In the genomic region with DNA sequence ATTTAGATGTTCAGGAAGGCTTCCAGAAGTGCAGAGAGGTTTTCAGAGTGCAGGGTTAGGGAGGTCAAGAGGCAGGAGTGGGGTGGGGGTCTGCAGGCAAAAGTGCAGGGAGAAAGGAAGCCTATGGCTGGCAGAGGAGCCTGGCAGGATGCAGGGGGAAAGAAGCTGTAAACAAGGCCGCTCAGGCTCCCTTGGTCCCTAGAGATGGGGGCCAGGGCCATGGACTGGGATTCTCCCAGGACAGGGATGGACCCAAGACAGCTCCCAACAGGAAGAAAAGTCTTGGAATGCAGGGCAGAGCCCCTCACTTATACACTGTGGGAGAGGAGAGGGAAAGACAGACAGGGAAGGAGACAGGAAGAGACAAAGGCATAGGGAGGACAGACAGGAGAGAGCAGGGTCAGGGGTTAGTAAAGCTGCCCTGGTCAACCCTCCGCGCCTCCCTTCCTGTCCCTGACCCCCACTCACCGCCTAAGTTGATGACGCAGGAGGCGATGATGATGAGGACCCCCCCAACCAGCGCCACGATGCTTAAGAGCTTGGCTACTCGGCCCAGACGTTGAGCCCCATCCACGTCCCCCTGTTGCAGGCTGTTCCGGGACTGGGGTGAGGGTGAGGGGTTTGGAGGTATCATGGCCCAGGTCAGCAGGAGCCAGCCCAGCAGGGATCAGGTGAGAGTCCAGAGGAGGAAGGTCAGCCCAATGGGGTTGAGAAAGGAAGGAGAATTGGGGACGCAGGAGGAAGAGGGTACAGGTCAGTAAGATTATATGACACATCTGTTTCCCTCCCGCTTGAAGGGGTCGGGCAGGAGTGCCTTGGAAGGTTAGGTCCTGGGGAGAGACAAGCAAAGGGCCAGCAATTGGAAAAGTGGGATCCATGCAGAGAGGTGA, we compare ENCODE assay signal across 8 mouse cellular contexts. TPM values are rescaled to one million over a fixed set of nuclear protein-coding genes. Genes with fewer than 3 reads are reported as not detected.
DNase-seq lines count a peak whose midpoint lies in the region; ATAC-seq and TF ChIP-seq lines count a peak whose summit lies in the region.

No protein-coding gene starts in this region.

- no peaks in the 10 kb centered on the region; the same call in 1 of the 2 replicates for H3K36me3 ChIP-seq in lung, postnatal 0 days (ENCODE audit: insufficient read depth, low read length)
- peaks cover 45% of the 10 kb centered on the region for H3K36me3 ChIP-seq in limb, embryonic 10.5 days
- H3K36me3 ChIP-seq in stomach, postnatal 0 days (ENCODE audit: control insufficient read depth, insufficient read depth, low read length) = peaks cover 3% of the 10 kb centered on the region; the same call in 1 of the 2 replicates

- TF ChIP-seq EP300 in lung, postnatal 0 days (IDR thresholded peaks at IDR 0.05) = no peak
- TF ChIP-seq EP300 in stomach, postnatal 0 days (optimal IDR thresholded peaks at IDR 0.05) = no peak

- H3K4me1 ChIP-seq in cerebellum, adult 2 months (ENCODE audit: control insufficient read depth, insufficient read depth, low read length) = peaks cover 30% of the 10 kb centered on the region
- H3K4me1 ChIP-seq in lung, postnatal 0 days (ENCODE audit: insufficient read depth, low read depth, low read length) = peaks cover 13% of the 10 kb centered on the region; the same call in 1 of the 2 replicates
- peaks cover 85% of the 10 kb centered on the region for H3K4me1 ChIP-seq in limb, embryonic 10.5 days
- H3K4me1 ChIP-seq in stomach, postnatal 0 days (replicated peaks; ENCODE audit: control insufficient read depth, insufficient read depth) = peaks cover 4% of the 10 kb centered on the region; the same call in 1 of the 2 replicates

- no peaks in the 10 kb centered on the region for H3K27me3 ChIP-seq in cerebellum, adult 2 months (ENCODE audit: control insufficient read depth, insufficient read depth, low read length)
- no peaks in the 10 kb centered on the region for H3K27me3 ChIP-seq in lung, postnatal 0 days (replicated peaks; ENCODE audit: insufficient read depth, low read length)
- H3K27me3 ChIP-seq in limb, embryonic 10.5 days (ENCODE audit: low read depth, poor library complexity, severe bottlenecking) = no peaks in the 10 kb centered on the region
- H3K27me3 ChIP-seq in stomach, postnatal 0 days (ENCODE audit: control insufficient read depth, insufficient read depth, low read length) = no peaks in the 10 kb centered on the region

- peak overlapping the region; percentile 91 for H3K27ac ChIP-seq in cerebellum, adult 2 months (ENCODE audit: insufficient read depth, low read length)
- H3K27ac ChIP-seq in lung, postnatal 0 days (ENCODE audit: low read length) = peak overlapping the region; percentile 3; the same call in 1 of the 2 replicates
- peak overlapping the region; percentile 98 for H3K27ac ChIP-seq in limb, embryonic 10.5 days
- H3K27ac ChIP-seq in stomach, postnatal 0 days (replicated peaks) = peak overlapping the region; percentile 53

- no peak overlapping the region for H3K4me2 ChIP-seq in lung, postnatal 0 days (replicated peaks; ENCODE audit: low read depth, low read length)
- H3K4me2 ChIP-seq in stomach, postnatal 0 days (replicated peaks; ENCODE audit: low read depth) = peak overlapping the region; percentile 61

- no peak overlapping the region for H3K9ac ChIP-seq in lung, postnatal 0 days (replicated peaks; ENCODE audit: low read depth)
- peak overlapping the region; percentile 13; the same call in 1 of the 2 replicates for H3K9ac ChIP-seq in stomach, postnatal 0 days (ENCODE audit: low read length)

- peak overlapping the region; percentile 80 for H3K4me3 ChIP-seq in cerebellum, adult 2 months (replicated peaks; ENCODE audit: insufficient read depth, low read depth, low read length)
- no peak overlapping the region for H3K4me3 ChIP-seq in lung, postnatal 0 days (ENCODE audit: low read depth, low read length)
- H3K4me3 ChIP-seq in limb, embryonic 10.5 days = peak overlapping the region; percentile 83
- peak overlapping the region; percentile 2; the same call in 1 of the 2 replicates for H3K4me3 ChIP-seq in stomach, postnatal 0 days (ENCODE audit: low read depth, low read length)

- no peak for TF ChIP-seq POLR2A in cerebellum, adult 2 months (IDR thresholded peaks at IDR 0.05; ENCODE audit: borderline replicate concordance, insufficient read depth, low read length)

- H3K9me3 ChIP-seq in lung, postnatal 0 days (ENCODE audit: low read length) = no peaks in the 10 kb centered on the region
- H3K9me3 ChIP-seq in limb, embryonic 10.5 days (replicated peaks) = no peaks in the 10 kb centered on the region
- H3K9me3 ChIP-seq in stomach, postnatal 0 days (ENCODE audit: control insufficient read depth, low read length) = no peaks in the 10 kb centered on the region

- ATAC-seq in lung, postnatal 0 days = no peak
- no peak for ATAC-seq in stomach, postnatal 0 days (ENCODE audit: low FRiP score, low TSS enrichment)
- ATAC-seq in megakaryocyte progenitor cell, adult 5-6 weeks (replicated peaks; ENCODE audit: poor library complexity) = no peak

- peak; percentile 38 to 59 for DNase-seq in cerebellum, adult 2 months
- no peak for DNase-seq in cerebellum, postnatal 4 days (ENCODE audit: low spot score in 2 of 2)
- DNase-seq in lung, postnatal 0 days (ENCODE audit: low spot score) = no peak
- no peak for DNase-seq in lung, postnatal 25 days (ENCODE audit: low spot score)
- DNase-seq in limb, embryonic 10.5 days (ENCODE audit: low spot score) = no peak
- no peak for DNase-seq in stomach, postnatal 0 days (ENCODE audit: low spot score)
- no peak for DNase-seq in adrenal gland, postnatal 4 days (ENCODE audit: low spot score in 2 of 2)

- no peak for TF ChIP-seq CTCF in cerebellum, adult 2 months (IDR thresholded peaks at IDR 0.05; ENCODE audit: borderline replicate concordance, insufficient read depth, low read depth, low read length)
- TF ChIP-seq CTCF in lung, postnatal 0 days (IDR thresholded peaks at IDR 0.05) = no peak
- TF ChIP-seq CTCF in stomach, postnatal 0 days (IDR thresholded peaks at IDR 0.05; ENCODE audit: low read depth) = no peak

- 39% methylated on average over 15 of the region's 15 CpGs for WGBS in cerebellum, adult 2 months
- WGBS in lung, postnatal 0 days = 72% methylated on average over 15 of the region's 15 CpGs
- WGBS in limb, embryonic 10.5 days = 79% methylated on average over 15 of the region's 15 CpGs
- 76% methylated on average over 15 of the region's 15 CpGs for WGBS in stomach, postnatal 0 days

RNA-seq across cellular contexts. Expression of gene Pagr1a, which starts 1.5 kb away (rescaled TPM):
- 91.6 and 105 TPM in 2 replicates for polyA plus RNA-seq in cerebellum, adult 2 months (2012; rRNA removed)
- polyA plus RNA-seq in lung, postnatal 0 days (2015; fragmentation: Nextera tagmentation; extraction: Ambion mirVana) = 20.7 and 28.3 TPM in 2 replicates
- polyA plus RNA-seq in limb, embryonic 10.5 days (2016; fragmentation: Nextera tagmentation; extraction: Ambion mirVana) = 88.5 and 95.0 TPM in 2 replicates
- polyA plus RNA-seq in stomach, postnatal 0 days (2015; fragmentation: Nextera tagmentation; extraction: Ambion mirVana) = 8.7 and 25.1 TPM in 2 replicates
- 10 to 100 TPM; 12.4 to 15.4 TPM for total RNA-seq in adrenal gland, postnatal 4 days (2021)
- 44.2 and 55.4 TPM in 2 replicates for total RNA-seq in megakaryocyte progenitor cell, adult 5-6 weeks (2015)
- total RNA-seq in megakaryocyte progenitor cell, adult 5-6 weeks (2017) = 39.8 and 48.1 TPM in 2 replicates

RNA-seq across cellular contexts. Expression of gene Gm42742, which starts 2.2 kb away (rescaled TPM):
- 362 and 365 TPM in 2 replicates for polyA plus RNA-seq in cerebellum, adult 2 months (2012; rRNA removed)
- polyA plus RNA-seq in lung, postnatal 0 days (2015; fragmentation: Nextera tagmentation; extraction: Ambion mirVana) = 28.5 and 29.3 TPM in 2 replicates
- polyA plus RNA-seq in limb, embryonic 10.5 days (2016; fragmentation: Nextera tagmentation; extraction: Ambion mirVana) = 30.8 and 44.7 TPM in 2 replicates
- polyA plus RNA-seq in stomach, postnatal 0 days (2015; fragmentation: Nextera tagmentation; extraction: Ambion mirVana) = 12.0 and 27.5 TPM in 2 replicates
- 10 to 100 TPM; 34.8 to 36.6 TPM for total RNA-seq in adrenal gland, postnatal 4 days (2021)
- total RNA-seq in megakaryocyte progenitor cell, adult 5-6 weeks (2015) = 0.69 TPM in 1 of 2 replicates, not detected in the other
- total RNA-seq in megakaryocyte progenitor cell, adult 5-6 weeks (2017) = 0.21 and 3.7 TPM in 2 replicates

RNA-seq across cellular contexts. Expression of gene Prrt2, which starts 2.4 kb away (rescaled TPM):
- 600 and 672 TPM in 2 replicates for polyA plus RNA-seq in cerebellum, adult 2 months (2012; rRNA removed)
- polyA plus RNA-seq in lung, postnatal 0 days (2015; fragmentation: Nextera tagmentation; extraction: Ambion mirVana) = 1.0 and 1.3 TPM in 2 replicates
- polyA plus RNA-seq in limb, embryonic 10.5 days (2016; fragmentation: Nextera tagmentation; extraction: Ambion mirVana) = 2.9 and 4.4 TPM in 2 replicates
- polyA plus RNA-seq in stomach, postnatal 0 days (2015; fragmentation: Nextera tagmentation; extraction: Ambion mirVana) = 1.7 and 2.9 TPM in 2 replicates
- total RNA-seq in adrenal gland, postnatal 4 days (2021) = 10 to 100 TPM in 1 of 2 experiments, 1 to 10 TPM in 1; 7.4 to 11.1 TPM
- 0.74 and 1.1 TPM in 2 replicates for total RNA-seq in megakaryocyte progenitor cell, adult 5-6 weeks (2015)
- 0.44 TPM in 1 of 2 replicates, not detected in the other for total RNA-seq in megakaryocyte progenitor cell, adult 5-6 weeks (2017)

RNA-seq across cellular contexts. Expression of gene Pagr1b, which starts 2.4 kb away (rescaled TPM):
- polyA plus RNA-seq in cerebellum, adult 2 months (2012; rRNA removed) = 2.8 and 5.2 TPM in 2 replicates
- polyA plus RNA-seq in lung, postnatal 0 days (2015; fragmentation: Nextera tagmentation; extraction: Ambion mirVana) = 1.00 and 1.1 TPM in 2 replicates
- 0.90 TPM in 1 of 2 replicates, not detected in the other for polyA plus RNA-seq in limb, embryonic 10.5 days (2016; fragmentation: Nextera tagmentation; extraction: Ambion mirVana)
- polyA plus RNA-seq in stomach, postnatal 0 days (2015; fragmentation: Nextera tagmentation; extraction: Ambion mirVana) = 0.42 TPM in 1 of 2 replicates, not detected in the other
- 1 to 10 TPM; 3.5 to 8.3 TPM for total RNA-seq in adrenal gland, postnatal 4 days (2021)
- not detected in 2 replicates for total RNA-seq in megakaryocyte progenitor cell, adult 5-6 weeks (2015)
- total RNA-seq in megakaryocyte progenitor cell, adult 5-6 weeks (2017) = not detected in 2 replicates

RNA-seq across cellular contexts. Expression of gene Mvp, which starts 4.2 kb away (rescaled TPM):
- 19.9 and 21.0 TPM in 2 replicates for polyA plus RNA-seq in cerebellum, adult 2 months (2012; rRNA removed)
- polyA plus RNA-seq in lung, postnatal 0 days (2015; fragmentation: Nextera tagmentation; extraction: Ambion mirVana) = 44.6 and 50.3 TPM in 2 replicates
- polyA plus RNA-seq in limb, embryonic 10.5 days (2016; fragmentation: Nextera tagmentation; extraction: Ambion mirVana) = 3.3 and 4.0 TPM in 2 replicates
- polyA plus RNA-seq in stomach, postnatal 0 days (2015; fragmentation: Nextera tagmentation; extraction: Ambion mirVana) = 49.5 and 50.0 TPM in 2 replicates
- total RNA-seq in adrenal gland, postnatal 4 days (2021) = 10 to 100 TPM; 67.1 to 68.4 TPM
- 2.2 and 5.1 TPM in 2 replicates for total RNA-seq in megakaryocyte progenitor cell, adult 5-6 weeks (2015)
- 17.4 and 19.2 TPM in 2 replicates for total RNA-seq in megakaryocyte progenitor cell, adult 5-6 weeks (2017)

Comparison
In these comparisons a context has a peak if more than half of its experiments do, and no peak if none do; other contexts are left out.
1. DNase-seq: peak in cerebellum, adult 2 months (2 of 2); none in cerebellum, postnatal 4 days (0 of 2), lung, postnatal 0 days (single experiment), lung, postnatal 25 days (single experiment), limb, embryonic 10.5 days (single experiment), stomach, postnatal 0 days (single experiment) and adrenal gland, postnatal 4 days (0 of 2).
2. H3K27ac ChIP-seq: peak in every context shown above with its lines; median percentile 98 in limb, embryonic 10.5 days; 91 in cerebellum, adult 2 months; 53 in stomach, postnatal 0 days; 3 in lung, postnatal 0 days.
3. RNA of gene Prrt2, which starts 2.4 kb away (polyA plus RNA-seq): 600 to 672 TPM in cerebellum, adult 2 months; 2.9 to 4.4 TPM in limb, embryonic 10.5 days, 1.7 to 2.9 TPM in stomach, postnatal 0 days and 1.0 to 1.3 TPM in lung, postnatal 0 days; every median in the first group is over 100 times any median in the second.